Mouse (Mus musculus) CH12.LX (cell line): Measurements from ENCODE around the gene 4933411K16Rik. TPM values are rescaled to one million over a fixed set of nuclear protein-coding genes. Genes with fewer than 3 reads are reported as not detected.

ENCODE experiments used
- DNase-seq: peaks from one replicate; pipeline ENCODE4 v3.0.0-alpha.2; 2013; ENCODE audit errors: extremely low read depth
- H3K27ac ChIP-seq: 2 replicates; pipeline ENCODE4 v1.5.1; 2012; ENCODE audit warnings: low read depth, mild to moderate bottlenecking, control low read depth, moderate library complexity; ENCODE audit not compliant: insufficient read depth
- H3K27me3 ChIP-seq: replicated peaks from 2 replicates; pipeline ENCODE3; 2012; ENCODE audit warnings: inconsistent platforms
- H3K36me3 ChIP-seq, 2 experiments: replicated peaks in 1 of 2; 2 replicates each; pipeline versions ENCODE3 to v1.6.1; 2012; ENCODE audit warnings: inconsistent platforms in 1 of 2, low read length in 1 of 2, mild to moderate bottlenecking in 1 of 2, mixed read lengths in 1 of 2, moderate library complexity in 1 of 2; ENCODE audit not compliant: control insufficient read depth in 1 of 2, insufficient read depth in 1 of 2
- H3K4me1 ChIP-seq, 2 experiments: 2 replicates each; pipeline ENCODE4 v1.6.1; 2012; ENCODE audit warnings: inconsistent platforms in 1 of 2, moderate library complexity in 1 of 2; ENCODE audit not compliant: insufficient read depth in 2 of 2, control insufficient read depth in 1 of 2
- H3K4me2 ChIP-seq: 2 replicates; pipeline ENCODE4 v1.6.1; 2012; ENCODE audit warnings: low read depth, mild to moderate bottlenecking, control low read depth; ENCODE audit not compliant: poor library complexity, insufficient read depth, severe bottlenecking
- H3K4me3 ChIP-seq, 3 experiments: fragments of 150-350 bp in 1 of 3; sonication (generic) in 1 of 3; replicated peaks in 1 of 3; 2 replicates each; pipeline versions ENCODE3 to v1.5.1; 2011 to 2012; ENCODE audit warnings: low read depth in 2 of 3, low read length in 2 of 3, mild to moderate bottlenecking in 2 of 3, moderate library complexity in 2 of 3, control low read depth in 1 of 3, improper control_type of control experiment in 1 of 3, inconsistent platforms in 1 of 3, mixed read lengths in 1 of 3; ENCODE audit not compliant: poor library complexity in 1 of 3
- H3K79me2 ChIP-seq: replicated peaks from 2 replicates; pipeline ENCODE4 v1.6.1; 2012; ENCODE audit warnings: mild to moderate bottlenecking, moderate library complexity; ENCODE audit not compliant: control insufficient read depth, poor library complexity, insufficient read depth, severe bottlenecking; ENCODE audit errors: extremely low read depth
- H3K9ac ChIP-seq: 2 replicates; pipeline ENCODE4 v1.6.1; 2012; ENCODE audit warnings: low read depth, mild to moderate bottlenecking, control low read depth, moderate library complexity; ENCODE audit not compliant: insufficient read depth
- H3K9me3 ChIP-seq: replicated peaks from 2 replicates; pipeline ENCODE3; 2012; ENCODE audit warnings: low read length, inconsistent platforms, mixed read lengths
- CHD1 ChIP-seq: IDR thresholded peaks from 2 replicates; pipeline ENCODE4 v1.6.1; 2012; ENCODE audit warnings: low read depth, low read length, improper control_type of control experiment, inconsistent platforms
- CTCF ChIP-seq, 2 experiments: IDR thresholded peaks in 1 of 2; conservative IDR thresholded peaks in 1 of 2; 2 replicates each; pipeline ENCODE4 v1.5.1; 2011 to 2012; ENCODE audit warnings: low read depth in 2 of 2, low read length in 2 of 2, improper control_type of control experiment in 1 of 2, inconsistent platforms in 1 of 2, mild to moderate bottlenecking in 1 of 2, moderate library complexity in 1 of 2
- ELF1 ChIP-seq: IDR thresholded peaks from 2 replicates; pipeline ENCODE4 v1.6.1; 2014; ENCODE audit warnings: low read depth, mild to moderate bottlenecking, inconsistent platforms, low read length, improper control_type of control experiment
- JUN ChIP-seq: IDR thresholded peaks from 2 replicates; pipeline ENCODE4 v1.6.1; 2011; ENCODE audit warnings: low read depth, mild to moderate bottlenecking, low read length, improper control_type of control experiment, moderate library complexity; ENCODE audit not compliant: insufficient read depth
- MAX ChIP-seq: IDR thresholded peaks from 2 replicates; pipeline ENCODE4 v1.6.1; 2011; ENCODE audit warnings: low read length, improper control_type of control experiment
- MXI1 ChIP-seq: IDR thresholded peaks from 2 replicates; pipeline ENCODE4 v1.6.1; 2011; ENCODE audit warnings: mild to moderate bottlenecking, low read depth, low read length, improper control_type of control experiment
- PAX5 ChIP-seq: IDR thresholded peaks from 2 replicates; pipeline ENCODE4 v1.6.1; 2012; ENCODE audit warnings: low read length, inconsistent platforms, mixed read lengths
- RAD21 ChIP-seq: IDR thresholded peaks from 2 replicates; pipeline ENCODE4 v1.6.1; 2011; ENCODE audit warnings: low read depth, mild to moderate bottlenecking, low read length, improper control_type of control experiment, moderate library complexity
- RCOR1 ChIP-seq: conservative IDR thresholded peaks from 2 replicates; pipeline ENCODE4 v1.6.1; 2012; ENCODE audit warnings: low read depth, mild to moderate bottlenecking, inconsistent platforms, low read length, improper control_type of control experiment
- ZMIZ1 ChIP-seq: IDR thresholded peaks from 2 replicates; pipeline ENCODE4 v1.6.1; 2012; ENCODE audit warnings: low read depth, mild to moderate bottlenecking, inconsistent platforms, low read length, improper control_type of control experiment
- dilution Hi-C: fragments of 300-500 bp; cut with MboI; formaldehyde crosslinking; loops from 2 replicates; pipeline ENCODE4 v1.14.3; 2020; ENCODE audit warnings: low sequenced_read_pairs; ENCODE audit not compliant: extremely low pct_unique_long_range_greater_than_20kb, extremely low pct_ligation_motif_present
- in situ Hi-C: fragments of 300-500 bp; cut with MboI; formaldehyde crosslinking; loops from 3 replicates; pipeline ENCODE4 v1.14.3; 2019; ENCODE audit warnings: low sequenced_read_pairs, low pct_ligation_motif_present, low pct_unique_long_range_greater_than_20kb, mixed read lengths
- polyA plus RNA-seq: library from polyadenylated mRNA; unstranded; fragments of >175 nt; gene quantifications from 2 replicates; pipeline ENCODE4 v1.2.1, GENCODE M21; 2012; ENCODE audit warnings: low read depth; ENCODE audit not compliant: insufficient read length
- total RNA-seq, 2 experiments: library from RNA; depleted of rRNA; stranded (reverse); fragments of 300-350 nt in 1 of 2; fragments of >200 nt in 1 of 2; gene quantifications; 2 replicates each; pipeline ENCODE4 v1.2.3; 2012 to 2014

Gene 4933411K16Rik
- total and polyA plus RNA-seq, 3 experiments, result not detected

- no peak overlapping the region for H3K4me3 ChIP-seq
- dilution Hi-C loops, result no loop called here
- H3K27me3 ChIP-seq, result peaks cover 61% of the 10 kb centered on the region
- DNase-seq, result no peak
- in situ Hi-C loops, result no loop called here
- H3K79me2 ChIP-seq, result no peaks in the 10 kb centered on the region
- H3K9ac ChIP-seq, result no peak overlapping the region
- no peak overlapping the region for H3K27ac ChIP-seq
- no peaks in the 10 kb centered on the region for H3K36me3 ChIP-seq
- TF ChIP-seq ZMIZ1, result no peak
- no peak for TF ChIP-seq CHD1
- no peaks in the 10 kb centered on the region for H3K9me3 ChIP-seq
- H3K4me2 ChIP-seq, result no peak overlapping the region
- no peaks in the 10 kb centered on the region for H3K4me1 ChIP-seq
These were observed 9.4 kb downstream of the 4933411K16Rik start for GRCm38 (mm10) chr19:42061443-42061842.

- H3K4me1 ChIP-seq, result peaks cover 0 to 5% of the 10 kb centered on the region in 2 experiments; a peak in 1 of 4 replicates
- no peak overlapping the region for H3K9ac ChIP-seq
- TF ChIP-seq ELF1, result 0 out of 2 replicates have a peak, but pooled peaks have one; percentile 9
- no peak for TF ChIP-seq MAX
- no peak for TF ChIP-seq RCOR1
- no peak for TF ChIP-seq JUN
- dilution Hi-C loops (no loop called here), in situ Hi-C loops (no loop called here)
- peaks cover 4% of the 10 kb centered on the region for H3K9me3 ChIP-seq
- H3K27me3 ChIP-seq, result peaks cover 18% of the 10 kb centered on the region
- DNase-seq, result no peak
- no peak overlapping the region for H3K4me3 ChIP-seq
- H3K27ac ChIP-seq, result no peak overlapping the region
- no peaks in the 10 kb centered on the region for H3K79me2 ChIP-seq
- H3K36me3 ChIP-seq, result no peaks in the 10 kb centered on the region
- H3K4me2 ChIP-seq, result no peak overlapping the region
These were observed 16.6 kb downstream of the 4933411K16Rik start for GRCm38 (mm10) chr19:42068441-42069240.

GRCm38 (mm10) chr19:42069241-42069525, 17.1 kb downstream of the 4933411K16Rik start:
- H3K4me1 ChIP-seq, result peaks cover 0 to 5% of the 10 kb centered on the region in 2 experiments; a peak in 1 of 4 replicates
- no peak overlapping the region for H3K27ac ChIP-seq
- DNase-seq, result no peak
- H3K9me3 ChIP-seq, result peaks cover 4% of the 10 kb centered on the region
- H3K4me2 ChIP-seq, result no peak overlapping the region
- H3K36me3 ChIP-seq, result no peaks in the 10 kb centered on the region
- no peak overlapping the region for H3K4me3 ChIP-seq
- in situ Hi-C loops, result no loop called here
- dilution Hi-C loops, result no loop called here
- no peak overlapping the region for H3K9ac ChIP-seq
- H3K79me2 ChIP-seq, result no peaks in the 10 kb centered on the region
- TF ChIP-seq RAD21 (peak; percentile 25), CTCF (conservative IDR thresholded peaks at IDR 0.05 in 1 of 2, IDR thresholded peaks at IDR 0.05 in 1 of 2; ENCODE audit: low read depth in 2 of 2, low read length in 2 of 2) (peak in 1 of 2 experiments; percentile 37; a peak in 2 of 4 replicates), MXI1 (no peak), PAX5 (no peak)
- peaks cover 15% of the 10 kb centered on the region for H3K27me3 ChIP-seq
